Mouse (Mus musculus): ENCODE measurements around the gene Arhgap5.

GRCm38 (mm10) chr12:52488266-52488975, 15.4 kb upstream of the Arhgap5 start:
- TF ChIP-seq CTCF (IDR thresholded peaks at IDR 0.05; ENCODE audit: borderline replicate concordance, extremely low read depth, insufficient read depth, insufficient read length) (no peak), POLR2A (IDR thresholded peaks at IDR 0.05; ENCODE audit: borderline replicate concordance, extremely low read depth, insufficient read depth, insufficient read length, poor library complexity, severe bottlenecking) (no peak)
